Mouse (Mus musculus): ENCODE measurements around the gene Cib3.

Gene Cib3

GRCm38 (mm10) chr8:72212751-72213150 lies at the start of gene Cib3:
Gene Cib3, minus strand, starts transcription at chr8:72212837.
- DNase-seq (ENCODE audit: low read depth in 2 of 2, low spot score in 2 of 2), result no peak

DNA sequence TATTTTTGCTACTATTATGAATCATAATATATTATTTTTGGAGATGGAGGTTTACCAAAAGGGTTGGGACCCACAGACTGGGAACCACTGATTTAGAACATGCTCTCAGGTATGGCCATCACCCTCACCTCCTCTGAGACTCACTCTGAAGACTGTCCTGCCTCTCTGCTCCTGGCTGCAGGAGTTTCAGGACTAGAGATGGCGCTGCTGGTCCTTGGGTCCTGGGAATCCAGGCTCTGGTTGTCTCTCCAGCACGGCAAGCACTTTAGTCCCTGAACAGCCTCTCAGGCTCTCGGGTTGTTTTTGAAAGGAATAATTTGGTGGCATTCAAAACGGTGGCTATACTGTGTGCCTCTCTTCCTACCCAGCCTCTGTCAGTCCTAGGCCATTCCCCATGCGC lies 49.2 kb upstream of the Cib3 start:
- DNase-seq (ENCODE audit: low read depth in 2 of 2, low spot score in 2 of 2), result no peak

DNA sequence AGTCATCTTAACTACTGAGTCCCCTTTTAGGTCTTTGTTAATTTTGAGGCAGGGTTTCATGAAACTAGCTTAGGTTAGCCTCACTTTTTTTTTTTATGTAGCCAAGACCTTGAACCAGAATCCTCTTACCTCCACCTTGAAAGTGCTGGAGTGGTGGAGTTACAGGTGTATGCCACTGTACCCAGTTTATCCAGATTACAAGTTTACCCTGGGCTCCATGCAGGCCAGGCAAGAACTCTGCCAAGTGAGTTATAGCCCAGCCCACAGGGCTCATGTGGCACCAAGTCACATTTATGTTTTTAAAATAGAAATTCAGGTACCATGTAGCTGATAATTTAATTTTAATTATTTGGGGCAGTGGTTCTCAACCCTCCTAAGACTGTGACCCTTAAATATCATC lies 48.8 kb upstream of the Cib3 start:
- no peak for DNase-seq (ENCODE audit: low read depth in 2 of 2, low spot score in 2 of 2)

- peak; percentile 69 to 87 for DNase-seq (ENCODE audit: low read depth in 2 of 2, low spot score in 2 of 2)
Measured at GRCm38 (mm10) chr8:72261019-72261418, 48.4 kb upstream of the Cib3 start.

- DNase-seq (ENCODE audit: low read depth in 2 of 2, low spot score in 2 of 2), result no peak
Measured at GRCm38 (mm10) chr8:72260585-72260984, 47.9 kb upstream of the Cib3 start.

- DNase-seq (ENCODE audit: low read depth in 2 of 2, low spot score in 2 of 2), result no peak
Measured at GRCm38 (mm10) chr8:72259862-72260261, 47.2 kb upstream of the Cib3 start.

DNA sequence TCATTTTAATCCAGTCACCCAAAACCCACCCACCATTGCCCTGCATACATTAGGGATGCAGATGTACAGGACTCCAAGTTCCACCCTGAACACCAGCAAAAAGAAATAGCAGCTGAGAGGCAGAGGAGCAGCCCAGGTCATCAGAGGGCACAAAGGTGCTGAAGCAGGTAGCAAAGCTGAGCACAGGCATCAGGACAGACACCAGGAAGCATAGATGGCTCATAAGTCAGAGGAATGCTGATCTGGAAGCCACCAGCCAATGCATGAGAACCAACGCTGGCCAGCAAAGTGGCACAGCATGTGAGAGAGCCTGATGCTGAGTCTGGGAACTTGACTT lies 45.2 kb upstream of the Cib3 start:
- no peak for DNase-seq (ENCODE audit: low read depth in 2 of 2, low spot score in 2 of 2)

DNA sequence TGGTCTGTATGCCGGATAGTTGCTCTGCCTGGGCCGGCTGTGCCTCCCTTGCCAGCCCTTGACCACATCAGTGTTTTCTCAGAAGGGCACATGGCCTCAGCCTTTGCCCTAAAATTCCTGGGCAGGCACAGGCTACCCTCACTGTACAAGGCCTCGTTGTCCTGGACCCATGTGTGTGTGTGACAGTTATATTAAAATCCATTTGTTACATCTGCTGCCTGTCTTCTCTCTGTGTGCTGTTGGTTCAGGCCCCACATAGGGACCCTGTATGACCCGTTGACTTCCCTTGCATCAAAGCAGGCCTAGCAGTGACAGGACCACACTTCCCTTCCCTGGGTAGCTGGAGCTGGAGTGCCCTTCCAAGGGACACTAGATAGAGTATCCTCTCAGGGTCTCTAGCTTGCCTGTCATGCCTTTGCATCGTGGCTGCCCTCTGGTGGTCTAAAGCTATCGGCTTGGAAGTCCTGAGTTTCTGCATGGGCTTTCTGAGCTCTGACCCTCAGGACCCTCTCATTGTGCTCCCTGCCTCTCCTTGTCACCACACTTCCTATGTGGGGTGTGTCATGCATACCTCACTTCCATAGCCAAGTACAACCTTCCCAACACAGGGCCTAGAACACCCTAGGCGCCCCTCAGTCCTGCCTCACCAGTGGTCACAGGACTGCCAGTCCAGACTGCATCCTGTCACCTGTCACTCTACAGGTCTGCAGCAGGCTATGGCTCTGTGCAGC lies 44.7 kb upstream of the Cib3 start:
- DNase-seq (ENCODE audit: low read depth in 2 of 2, low spot score in 2 of 2), result peak in 1 of 2 experiments; percentile 42

DNA sequence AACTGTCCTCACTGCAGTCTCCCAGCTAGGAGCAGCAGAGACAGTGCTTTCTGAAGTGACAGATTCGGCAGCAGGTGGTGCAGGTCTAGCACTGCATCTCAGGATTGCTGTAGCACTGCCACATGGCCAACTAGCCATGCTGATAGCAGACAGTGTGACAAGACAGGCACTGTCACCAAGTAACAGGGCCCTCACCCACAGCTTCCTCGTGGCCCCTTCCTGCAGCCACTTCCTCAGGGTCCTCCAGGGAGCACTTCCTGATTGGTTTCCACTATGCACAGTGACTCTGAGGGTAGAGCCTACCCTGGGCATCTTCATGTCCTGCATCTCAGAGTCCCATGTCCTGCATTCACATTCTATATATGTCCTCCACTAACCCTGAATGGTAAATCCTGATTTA lies 32.0 kb upstream of the Cib3 start:
- no peak for DNase-seq (ENCODE audit: low read depth in 2 of 2, low spot score in 2 of 2)

DNA sequence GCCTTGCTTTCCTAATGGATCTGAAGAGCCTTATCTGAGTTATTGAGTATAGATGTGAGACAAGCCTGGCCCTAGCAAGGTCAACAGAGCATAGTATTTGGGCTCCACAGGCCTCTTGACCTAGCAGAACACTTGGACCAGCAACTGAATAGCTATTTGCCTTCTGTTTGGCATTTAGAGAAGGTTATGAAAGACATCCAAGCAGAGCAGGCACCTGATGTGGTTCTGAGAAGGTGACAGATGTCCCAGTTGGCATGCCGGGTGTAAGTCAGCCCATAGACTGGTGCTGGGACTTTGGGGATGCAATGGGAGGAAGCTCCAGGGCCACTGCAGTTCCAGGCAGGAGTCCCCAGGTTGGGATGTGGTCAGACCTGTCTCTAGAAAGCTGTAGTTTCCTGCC lies 29.6 kb upstream of the Cib3 start:
- DNase-seq (ENCODE audit: low read depth in 2 of 2, low spot score in 2 of 2), result no peak

DNA sequence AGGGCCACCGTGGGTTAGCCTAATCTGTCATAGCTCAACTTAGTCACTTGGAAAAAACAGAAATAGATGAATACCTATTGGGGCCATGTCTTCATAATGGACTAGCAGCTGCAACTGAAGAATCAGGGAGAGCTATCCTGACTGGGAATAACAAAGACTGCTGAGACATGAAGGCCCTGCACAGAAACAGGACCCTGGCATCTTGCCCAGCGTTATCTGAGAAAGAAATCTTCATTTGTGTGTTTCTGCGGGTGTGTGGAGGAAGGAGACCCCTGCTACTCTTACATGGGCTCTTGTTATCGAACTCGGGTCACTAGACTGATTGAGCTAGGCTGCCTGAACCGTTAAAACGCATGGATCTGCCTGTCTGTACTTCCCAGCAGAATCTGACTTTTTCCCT lies 28.3 kb upstream of the Cib3 start:
- no peak for DNase-seq (ENCODE audit: low read depth in 2 of 2, low spot score in 2 of 2)

- no peak for DNase-seq (ENCODE audit: low read depth in 2 of 2, low spot score in 2 of 2)
Measured at GRCm38 (mm10) chr8:72240403-72240763, 27.7 kb upstream of the Cib3 start.

- peak; percentile 94 for DNase-seq (ENCODE audit: low read depth in 2 of 2, low spot score in 2 of 2)
Measured at GRCm38 (mm10) chr8:72239499-72240402, 27.1 kb upstream of the Cib3 start, which contains the start of gene Ap1m1. Gene Ap1m1, plus strand, starts transcription at chr8:72240018.

- no peak for DNase-seq (ENCODE audit: low read depth in 2 of 2, low spot score in 2 of 2)
Measured at GRCm38 (mm10) chr8:72222656-72223055, 10.0 kb upstream of the Cib3 start.

- no peak for DNase-seq (ENCODE audit: low read depth in 2 of 2, low spot score in 2 of 2)
Measured at GRCm38 (mm10) chr8:72220758-72221157, 8.1 kb upstream of the Cib3 start.

GRCm38 (mm10) chr8:72219541-72220363 lies 7.1 kb upstream of the Cib3 start, which contains the start of gene Fam32a:
Gene Fam32a, plus strand, starts transcription at chr8:72219730.
- peak; percentile 80 to 81 for DNase-seq (ENCODE audit: low read depth in 2 of 2, low spot score in 2 of 2)

DNA sequence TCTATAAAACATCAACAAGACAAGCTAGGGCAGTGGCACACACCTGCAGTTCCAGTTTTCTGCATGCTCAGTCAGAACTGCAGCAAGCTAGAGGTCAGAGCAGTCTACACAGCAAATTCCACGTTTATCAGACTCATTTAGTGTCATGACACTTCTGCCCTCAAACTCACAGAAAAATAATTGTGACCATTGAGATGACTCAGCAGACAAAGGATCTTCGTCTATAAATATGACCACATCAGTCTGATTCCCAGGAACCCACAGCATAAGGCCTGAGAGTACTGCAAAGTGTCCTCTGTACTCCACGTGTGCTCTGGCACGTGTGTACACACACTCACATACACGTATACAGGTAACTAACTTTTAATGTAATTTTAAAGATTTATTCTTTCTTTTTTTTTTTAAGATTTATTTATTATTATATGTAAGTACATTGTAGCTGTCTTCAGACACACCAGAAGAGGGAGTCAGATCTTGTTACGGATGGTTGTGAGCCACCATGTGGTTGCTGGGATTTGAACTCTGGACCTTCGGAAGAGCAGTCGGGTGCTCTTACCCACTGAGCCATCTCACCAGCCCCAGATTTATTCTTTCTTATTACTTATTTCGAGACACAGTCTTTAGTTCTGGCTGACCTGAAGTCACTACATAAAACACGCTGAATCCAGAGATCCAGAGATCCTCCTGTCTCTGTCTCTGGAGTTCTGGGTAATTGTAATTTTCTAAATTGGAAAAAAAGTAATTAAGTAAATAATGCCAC lies 6.3 kb upstream of the Cib3 start:
- no peak for DNase-seq (ENCODE audit: low read depth in 2 of 2, low spot score in 2 of 2)

- DNase-seq (ENCODE audit: low read depth in 2 of 2, low spot score in 2 of 2), result peak; percentile 19 to 26
Measured at GRCm38 (mm10) chr8:72215871-72216270, 3.2 kb upstream of the Cib3 start.

DNA sequence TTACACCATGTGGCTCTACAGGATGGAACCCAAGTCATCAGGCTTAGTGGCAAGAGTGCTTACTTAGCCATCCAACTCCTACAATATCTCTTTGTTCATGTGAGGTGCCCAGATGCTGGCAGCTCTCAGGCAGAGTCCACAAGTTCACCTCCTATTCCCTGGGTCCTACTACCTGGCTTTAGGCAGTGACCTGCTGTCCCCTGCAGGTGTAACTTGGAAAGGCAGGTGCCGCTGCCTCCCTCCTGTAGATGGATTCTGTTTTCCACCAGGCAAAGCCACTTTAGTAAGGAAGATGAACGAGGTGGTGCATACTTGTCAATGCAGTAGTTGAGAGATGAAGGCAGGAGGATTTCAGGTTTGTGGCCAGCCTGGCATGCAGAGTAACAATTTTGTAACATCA lies 2.4 kb upstream of the Cib3 start:
- DNase-seq (ENCODE audit: low read depth in 2 of 2, low spot score in 2 of 2), result peak; percentile 47 to 52

DNA sequence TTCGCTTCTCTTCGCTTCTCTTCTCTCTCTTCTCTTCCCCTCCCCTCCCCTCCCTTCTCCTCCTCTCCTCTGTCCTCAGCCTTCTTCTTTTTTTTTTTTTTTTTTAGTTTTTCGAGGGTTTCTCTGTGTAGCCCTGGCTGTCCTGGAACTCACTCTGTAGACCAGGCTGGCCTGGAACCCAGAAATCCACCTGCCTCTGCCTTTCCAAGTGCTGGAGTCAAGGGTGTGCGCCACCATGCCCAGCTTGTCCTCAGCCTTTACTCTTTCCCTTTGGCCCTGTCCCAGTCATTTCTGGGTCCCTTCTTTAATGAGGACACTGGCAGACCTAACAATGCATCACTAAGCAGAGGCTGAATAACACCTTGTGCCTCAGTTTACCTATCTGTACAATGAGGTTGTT lies 899 bp upstream of the Cib3 start, which contains the start of gene Gm11034:
Gene Gm11034, minus strand, starts transcription at position 101 of the 400 bp plus-strand sequence.
- no peak for DNase-seq (ENCODE audit: low read depth in 2 of 2, low spot score in 2 of 2)

GRCm38 (mm10) chr8:72211846-72212245 lies 791 bp downstream of the Cib3 start:
- DNase-seq (ENCODE audit: low read depth in 2 of 2, low spot score in 2 of 2), result no peak
